Mouse (Mus musculus) embryonic fibroblast, embryonic 13.5 days (primary cell): Measurements from ENCODE around the gene Nob1.

Experiments used
- CTCF ChIP-seq: IDR thresholded peaks from 2 replicates; pipeline ENCODE4 v1.5.1; 2011; ENCODE audit warnings: mild to moderate bottlenecking, control low read depth, low read length, moderate library complexity, borderline replicate concordance; ENCODE audit not compliant: insufficient read depth
- POLR2A ChIP-seq: IDR thresholded peaks from 2 replicates; pipeline ENCODE4 v1.6.1; 2011; ENCODE audit warnings: low read depth, mild to moderate bottlenecking, control low read depth, low read length, moderate library complexity

GRCm38 (mm10) chr8:107370311-107370710 lies 54.5 kb downstream of the Nob1 start:
- TF ChIP-seq CTCF: no peak
- no peak for TF ChIP-seq POLR2A
